Mouse (Mus musculus): ENCODE data around the gene Teddm1b. TPM values are rescaled to one million over a fixed set of nuclear protein-coding genes. Genes with fewer than 3 reads are reported as not detected.
"Not testable (repeated sequence)": the region's sequence is repeated elsewhere in the genome, so short reads cannot be mapped to it uniquely, and the experiment has no call there.

Gene Teddm1b
- polyA plus RNA-seq (2017; shearing (Covaris generic)), result under 1 TPM in 1 of 2 experiments, not detected in 1; 0.17 TPM

- no peak for ATAC-seq
Measured at GRCm38 (mm10) chr1:153874045-153874444, at the start of gene Teddm1b. TSS of gene Teddm1b (plus strand) at chr1:153874345.

GRCm38 (mm10) chr1:153830746-153831145 lies 43.4 kb upstream of the Teddm1b start:
- no peak for ATAC-seq

DNA sequence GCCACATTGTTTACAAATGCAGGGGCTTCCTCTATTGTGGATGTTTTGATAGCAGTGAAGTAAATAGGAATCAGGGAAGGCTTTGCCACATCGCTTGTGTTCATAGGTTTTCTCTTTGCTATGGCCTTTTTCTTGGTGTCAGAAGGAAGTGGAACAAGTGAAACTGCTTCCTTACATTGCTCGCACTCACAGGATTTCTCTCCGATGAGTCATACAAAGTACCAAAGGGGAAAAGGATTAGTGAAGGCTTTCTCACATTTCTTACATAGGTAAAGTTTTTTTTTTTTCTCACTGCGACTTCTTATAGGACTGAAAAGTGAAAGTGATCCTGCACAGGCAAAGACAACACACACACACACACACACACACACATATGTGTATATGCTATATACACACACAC lies 38.1 kb upstream of the Teddm1b start:
- ATAC-seq, result no peak

DNA sequence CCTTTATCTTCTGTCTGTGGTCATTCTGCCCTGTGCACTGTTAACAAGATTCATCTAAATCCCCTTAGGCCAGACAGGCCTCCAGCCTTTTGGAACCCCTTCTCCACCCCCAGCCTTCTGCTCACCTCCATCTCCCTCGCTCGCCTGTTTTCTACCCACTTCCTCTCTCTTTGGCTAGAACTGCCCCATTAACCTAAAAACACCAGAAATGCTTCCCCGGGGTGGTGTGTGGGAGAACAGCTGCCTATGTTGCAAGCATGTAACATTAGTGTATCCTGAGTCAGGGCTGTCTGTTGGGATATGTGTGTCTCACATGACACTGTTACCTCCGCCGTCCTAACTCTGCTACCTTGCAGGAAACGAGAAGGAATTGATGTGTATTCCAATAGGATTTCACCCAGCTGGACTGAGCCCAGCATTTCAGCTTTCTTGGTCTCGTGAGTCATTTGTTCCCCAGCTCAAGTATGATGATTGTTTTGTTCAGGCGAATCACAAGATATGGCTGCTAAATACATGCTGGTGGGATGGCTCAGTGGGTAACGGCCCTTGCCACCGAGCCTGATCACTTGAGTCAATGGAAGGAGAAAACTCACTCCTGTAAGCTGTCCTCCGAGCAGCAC lies 31.9 kb upstream of the Teddm1b start:
- no peak for ATAC-seq

- ATAC-seq, result no peak
Measured at GRCm38 (mm10) chr1:153844042-153844441, 30.1 kb upstream of the Teddm1b start, which contains the start of gene Rgsl1. TSS of gene Rgsl1 (minus strand) at chr1:153844142.

- ATAC-seq, result no peak
Measured at GRCm38 (mm10) chr1:153846420-153846819, 27.7 kb upstream of the Teddm1b start.

DNA sequence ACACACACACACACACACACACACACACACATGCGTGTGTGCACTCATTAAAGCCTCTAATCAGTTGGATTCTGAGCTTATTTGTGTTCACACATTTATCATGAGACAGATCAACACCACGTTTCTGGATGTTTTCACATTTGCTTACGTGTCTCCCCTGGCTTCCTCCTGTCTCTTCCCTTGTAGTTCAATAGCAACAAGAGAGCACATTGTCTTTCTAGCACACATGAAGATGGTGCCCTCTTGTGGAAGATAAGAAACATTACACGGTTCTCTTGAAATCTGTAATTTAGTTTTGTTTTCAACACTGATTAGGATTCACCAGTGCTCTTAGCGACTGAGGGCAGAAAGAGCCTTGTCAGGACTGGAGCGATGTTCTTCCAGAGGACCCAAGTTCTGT lies 27.3 kb upstream of the Teddm1b start:
- peak; percentile 74 for ATAC-seq

- ATAC-seq, result not testable (repeated sequence)
Measured at GRCm38 (mm10) chr1:153852696-153853095, 21.4 kb upstream of the Teddm1b start.

- ATAC-seq, result no peak
Measured at GRCm38 (mm10) chr1:153855946-153856345, 18.2 kb upstream of the Teddm1b start.

DNA sequence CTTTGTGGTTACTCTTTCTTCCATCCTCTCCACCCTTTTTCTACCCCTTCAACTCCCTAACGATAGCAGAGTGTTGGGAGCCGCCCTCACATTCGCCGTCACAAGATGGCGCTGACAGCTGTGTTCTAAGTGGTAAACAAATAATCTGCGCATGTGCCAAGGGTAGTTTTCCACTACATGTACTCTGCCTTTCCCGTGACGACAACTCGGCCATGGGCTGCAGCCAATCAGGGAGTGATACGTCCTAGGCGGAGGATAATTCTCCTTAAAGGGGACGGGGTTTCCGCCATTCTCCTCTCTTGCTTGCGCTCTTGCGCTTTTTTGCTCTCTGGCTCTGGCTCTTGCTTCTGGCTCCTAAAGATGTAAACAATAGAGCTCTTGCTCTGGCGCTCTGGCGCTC lies 6.2 kb downstream of the Teddm1b start:
- ATAC-seq, result not testable (repeated sequence)

- ATAC-seq, result no peak
Measured at GRCm38 (mm10) chr1:153886024-153886633, 12.0 kb downstream of the Teddm1b start.

DNA sequence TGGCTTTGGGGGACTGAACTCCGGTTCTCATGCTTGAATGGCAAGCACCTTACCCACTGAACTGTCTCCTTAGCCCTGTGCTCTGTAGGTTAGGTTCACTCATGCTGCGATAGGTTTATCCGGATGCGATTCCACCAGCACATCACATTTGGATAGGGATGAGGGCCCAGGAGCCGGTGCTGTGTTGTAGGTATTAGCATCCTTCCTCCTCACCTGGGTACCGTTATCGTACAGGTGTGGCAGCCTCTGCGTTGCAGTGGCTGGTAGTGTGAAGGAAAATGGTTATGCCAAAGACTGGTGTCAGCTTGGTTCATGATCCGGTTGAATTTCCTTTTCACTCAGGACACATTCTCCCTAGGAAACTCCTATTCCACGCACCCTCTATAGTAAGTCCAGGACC lies 16.0 kb downstream of the Teddm1b start:
- no peak for ATAC-seq

- no peak for ATAC-seq
Measured at GRCm38 (mm10) chr1:153891442-153891841, 17.3 kb downstream of the Teddm1b start, which contains the start of gene Teddm1a. TSS of gene Teddm1a (plus strand) at chr1:153891742.

DNA sequence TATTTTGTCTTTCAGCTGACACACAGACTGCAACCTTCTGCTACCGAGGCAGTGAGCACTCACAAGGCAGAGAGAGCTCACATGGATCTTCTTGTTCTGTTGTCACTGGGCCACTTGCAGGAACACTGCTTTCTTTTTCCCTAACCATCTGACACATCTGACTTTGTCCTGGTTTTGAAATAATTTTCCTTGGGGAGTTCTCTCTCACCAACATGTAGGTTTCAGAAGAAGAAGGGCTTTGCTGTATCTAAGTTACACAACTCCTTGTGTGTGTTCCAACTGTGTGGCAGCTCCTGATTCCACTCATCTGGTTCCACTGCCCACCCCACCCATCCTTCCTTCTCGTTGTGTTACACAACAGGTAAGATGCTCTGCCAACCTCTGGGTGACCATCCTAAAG lies 19.6 kb downstream of the Teddm1b start:
- ATAC-seq, result no peak

DNA sequence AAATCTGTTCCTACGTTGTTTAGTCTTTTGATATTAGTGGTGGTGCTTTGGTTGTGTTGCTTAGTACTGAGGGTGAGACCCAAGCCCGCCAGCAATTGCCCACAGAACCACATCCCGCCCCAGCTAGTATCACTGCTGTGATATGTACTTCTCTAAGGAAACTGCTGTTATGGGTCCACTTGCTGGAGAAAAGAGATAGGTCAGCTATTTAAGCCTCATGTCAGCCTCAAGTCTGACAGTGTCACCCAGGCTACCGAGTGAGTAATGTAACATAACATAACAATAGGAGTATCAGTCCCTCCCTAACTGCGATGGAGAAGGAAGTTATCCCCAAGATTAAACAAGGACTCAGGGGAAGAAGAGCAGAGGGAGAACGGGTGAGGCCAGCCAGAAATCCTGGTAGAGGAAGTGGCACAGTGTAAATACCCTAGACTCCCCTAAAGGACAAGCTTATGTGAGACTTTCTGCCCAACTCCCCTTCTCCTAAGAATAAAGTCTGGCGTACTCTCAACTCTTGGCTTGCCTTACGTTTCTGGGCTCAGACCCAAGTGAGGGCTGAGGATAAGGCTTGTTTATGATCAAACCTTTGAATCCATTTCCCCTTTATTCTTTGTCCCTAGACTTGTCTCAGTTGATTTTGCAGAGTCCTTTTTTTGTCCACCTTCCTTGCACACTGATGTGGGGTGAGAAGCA lies 20.2 kb downstream of the Teddm1b start:
- no peak for ATAC-seq

DNA sequence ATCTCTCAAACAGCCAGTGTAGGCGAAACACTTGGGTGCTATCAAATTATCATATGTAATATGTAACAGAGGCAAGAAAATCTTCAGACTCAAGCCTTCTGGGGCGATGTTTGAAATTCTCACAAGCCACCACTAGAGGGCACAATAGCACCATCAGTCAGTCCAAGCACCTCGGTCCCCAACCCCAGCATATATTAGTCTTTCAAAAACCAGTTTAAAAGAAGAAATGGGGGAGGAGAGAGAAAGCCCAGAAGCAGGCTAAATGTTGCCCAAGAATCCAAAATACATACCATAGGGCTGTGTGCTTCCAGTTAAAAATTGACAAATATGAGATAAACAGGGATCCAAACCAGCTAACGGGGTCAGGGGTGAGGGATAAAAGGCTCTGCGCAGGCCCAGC lies 20.8 kb downstream of the Teddm1b start:
- peak; percentile 17 for ATAC-seq

DNA sequence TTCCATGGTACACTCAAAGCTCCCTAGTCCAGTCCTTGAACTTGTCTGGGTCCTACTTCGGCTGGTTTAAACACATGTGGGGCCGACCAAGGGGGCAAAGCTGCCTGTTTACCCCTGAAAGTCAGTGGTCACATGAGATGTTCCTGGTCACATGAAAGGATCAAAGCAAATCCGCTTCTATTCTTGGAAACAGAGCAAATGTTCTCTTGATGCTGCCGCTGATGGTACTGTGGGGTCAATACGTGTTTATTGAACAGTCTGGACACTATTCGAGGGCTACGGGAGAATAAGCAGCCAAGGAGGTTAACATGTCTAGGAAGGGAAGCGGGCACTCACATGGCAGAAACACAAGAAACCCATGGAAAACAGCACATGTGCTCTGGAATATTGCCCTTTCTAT lies 23.1 kb downstream of the Teddm1b start:
- ATAC-seq, result no peak

- no peak for ATAC-seq
Measured at GRCm38 (mm10) chr1:153898989-153899730, 25.0 kb downstream of the Teddm1b start.

GRCm38 (mm10) chr1:153899731-153900380 lies 25.7 kb downstream of the Teddm1b start, which contains the start of the genes Glul and Teddm2:
TSS of gene Glul (plus strand) at chr1:153899944.
TSS of gene Teddm2 (minus strand) at chr1:153900228.
- peak; percentile 93 for ATAC-seq

DNA sequence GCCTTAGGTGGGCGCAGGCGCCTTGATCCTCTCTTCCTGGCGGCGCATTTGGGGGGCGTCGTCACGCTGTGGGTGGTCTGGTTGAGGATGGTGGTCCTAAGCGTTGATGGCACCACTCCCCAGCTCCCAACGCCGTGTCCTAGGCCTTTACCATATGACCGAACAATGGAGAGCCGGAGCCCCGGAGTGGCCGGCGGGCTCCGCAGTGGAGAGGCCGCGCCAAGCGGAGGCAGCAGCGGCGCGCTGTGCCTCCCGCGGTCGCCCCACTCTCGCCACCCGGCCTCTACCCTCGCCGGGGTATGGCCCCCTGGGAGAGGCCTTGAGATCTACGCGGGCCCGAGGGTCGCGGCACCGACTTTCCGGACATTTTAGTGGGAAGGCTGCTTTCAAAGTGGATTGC lies 26.2 kb downstream of the Teddm1b start:
- peak; percentile 2 for ATAC-seq

DNA sequence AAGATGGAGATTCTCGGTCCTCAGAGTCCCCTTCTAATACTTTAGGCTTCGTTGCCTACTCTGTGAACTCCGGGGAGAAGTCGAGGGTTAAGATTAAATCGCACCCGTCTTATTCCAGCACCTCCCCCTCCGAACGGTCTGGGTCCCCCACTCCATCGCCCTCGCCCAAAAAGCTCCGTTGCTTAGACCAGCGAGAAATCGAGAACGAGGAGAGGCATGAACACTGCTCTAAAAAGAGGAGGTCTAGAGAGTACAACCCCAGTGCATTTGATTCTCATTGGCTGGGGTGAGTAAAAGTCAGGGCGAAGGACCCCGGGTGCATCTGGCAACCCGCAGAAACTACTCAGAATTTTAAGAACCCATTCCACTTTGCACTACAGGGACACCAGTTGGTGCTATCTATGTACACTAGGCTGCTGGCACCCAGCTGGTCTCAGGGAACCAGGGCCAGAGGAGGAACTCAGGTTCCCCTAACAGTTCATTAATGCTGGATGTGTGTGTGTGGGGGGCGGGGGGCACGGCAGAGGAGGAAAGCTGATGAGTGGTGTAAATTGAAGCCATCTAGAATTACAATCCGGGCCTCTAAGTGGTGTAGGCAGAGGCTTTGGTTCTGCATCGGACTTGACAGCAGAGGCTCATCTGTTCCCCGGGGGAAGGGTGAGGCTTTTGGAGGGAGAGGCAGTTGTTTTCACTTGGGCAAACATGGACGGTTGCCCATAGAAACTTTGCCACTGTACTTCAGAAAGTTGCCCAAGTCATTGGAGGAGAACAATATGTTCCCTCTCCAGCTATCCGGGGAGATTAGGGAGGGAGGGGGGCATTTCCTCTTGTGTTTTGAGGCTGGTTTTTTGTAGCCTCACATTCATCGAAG lies 26.9 kb downstream of the Teddm1b start:
- no peak for ATAC-seq
